Mouse (Mus musculus): Measurements from ENCODE around the gene Btg2. TPM values are rescaled to one million over a fixed set of nuclear protein-coding genes. Genes with fewer than 3 reads are reported as not detected.

The Btg2 gene
- 10 to 100 TPM; 31.1 to 32.0 TPM for total RNA-seq (2021)
- long read RNA-seq, experiment 1, transcript Btg2-201 (2 exons, 2,743 nt): major isoform, 12 of 14 reads
- long read RNA-seq, experiment 1, partial matches to known transcripts: 0 of 14 reads
- long read RNA-seq, experiment 1, other reads (novel, unspliced or antisense): 2 of 14 reads
- long read RNA-seq, experiment 2, partial matches to known transcripts: 0 of 4 reads
- long read RNA-seq, experiment 2, other reads (novel, unspliced or antisense): 2 of 4 reads

DNA sequence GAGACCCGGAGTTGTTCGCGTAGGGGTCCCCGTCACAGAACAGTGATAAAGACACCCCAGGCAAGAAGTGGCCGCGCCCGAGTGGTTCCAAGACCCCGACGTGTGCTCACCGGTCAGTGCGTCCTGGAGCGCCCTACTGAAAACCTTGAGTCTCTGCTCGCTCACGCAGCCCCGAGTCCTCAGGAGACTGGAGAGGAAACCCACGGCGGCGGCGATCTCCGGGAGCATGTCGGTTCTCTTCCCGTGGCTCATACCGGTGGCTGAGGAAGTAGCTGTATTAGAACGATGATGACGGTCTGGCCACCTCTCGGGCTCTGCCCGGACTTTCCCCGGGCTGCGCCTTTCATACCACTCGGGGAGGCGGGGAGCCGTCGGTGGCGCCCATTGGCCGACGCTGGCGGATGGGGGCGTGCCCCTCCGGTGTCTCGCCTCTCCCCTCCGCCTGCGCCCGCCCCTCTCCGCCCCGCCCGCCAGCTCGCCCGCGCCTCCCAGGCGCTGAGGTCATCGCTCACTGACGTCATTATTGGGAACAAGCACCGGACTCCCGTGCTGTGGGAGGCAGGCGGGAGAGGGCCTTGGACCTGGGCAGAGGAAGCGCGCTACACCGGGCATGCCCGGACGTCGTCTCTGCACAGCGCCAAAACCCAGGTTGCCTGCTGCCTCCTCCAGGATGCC, at the start of gene Btg2:
Gene Btg2 (minus strand): TSS at position 319 of the 675 bp plus-strand sequence.
- peak; percentile 98 to 99 for DNase-seq

- DNase-seq: peak in 1 of 2 experiments; percentile 36
Observed at GRCm38 (mm10) chr1:134122195-134122594, 43.3 kb upstream of the Btg2 start.

DNA sequence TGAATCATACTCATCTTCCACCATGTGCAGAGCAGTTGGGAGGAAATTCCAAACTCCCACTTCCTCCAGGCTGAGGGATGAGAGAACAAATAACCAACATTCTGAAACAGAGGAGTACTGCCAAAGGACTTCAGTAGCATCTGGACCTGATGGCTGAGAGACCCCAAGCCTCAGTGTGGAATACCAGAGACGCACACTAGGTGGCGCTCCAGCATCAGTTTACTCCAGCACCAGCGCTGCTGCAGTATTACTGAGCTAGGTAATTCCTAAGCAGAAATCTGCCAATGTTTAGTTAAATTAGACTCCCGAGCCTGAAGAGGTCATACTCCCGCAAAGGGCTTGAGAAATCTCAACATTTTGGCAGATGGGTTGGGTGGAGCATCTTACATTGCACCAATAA, 41.3 kb upstream of the Btg2 start:
- DNase-seq: peak; percentile 76 to 93

- no peak for DNase-seq
Observed at GRCm38 (mm10) chr1:134117110-134117509, 38.2 kb upstream of the Btg2 start.

GRCm38 (mm10) chr1:134115424-134115823, 36.5 kb upstream of the Btg2 start:
- DNase-seq: no peak

GRCm38 (mm10) chr1:134114730-134115129, 35.8 kb upstream of the Btg2 start:
- DNase-seq: no peak

- no peak for DNase-seq
Observed at GRCm38 (mm10) chr1:134114018-134114417, 35.1 kb upstream of the Btg2 start.

DNA sequence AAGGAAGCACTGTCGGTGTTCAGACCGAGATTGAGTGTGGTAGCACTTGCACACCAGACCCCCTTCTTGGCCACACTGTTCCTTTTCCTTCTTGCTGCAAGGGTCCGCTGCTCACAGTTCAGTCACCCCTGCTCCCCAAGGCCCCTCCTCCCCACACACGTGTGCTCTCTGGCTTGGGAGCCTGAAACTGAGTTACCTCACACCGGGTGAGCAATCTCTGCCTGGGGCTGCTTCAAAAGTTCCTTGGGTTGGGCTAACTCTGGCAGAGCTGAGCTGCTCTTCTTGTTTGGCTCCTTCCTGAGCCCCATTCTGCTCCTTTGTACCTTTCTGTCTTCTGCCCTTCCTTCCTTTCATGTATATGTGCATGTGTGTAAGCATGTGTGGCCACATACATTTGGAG, 34.6 kb upstream of the Btg2 start:
- DNase-seq: no peak

- no peak for DNase-seq
Observed at GRCm38 (mm10) chr1:134110979-134111378, 32.1 kb upstream of the Btg2 start, which contains the start of gene Chit1. TSS of gene Chit1 (plus strand) at chr1:134111242.

DNA sequence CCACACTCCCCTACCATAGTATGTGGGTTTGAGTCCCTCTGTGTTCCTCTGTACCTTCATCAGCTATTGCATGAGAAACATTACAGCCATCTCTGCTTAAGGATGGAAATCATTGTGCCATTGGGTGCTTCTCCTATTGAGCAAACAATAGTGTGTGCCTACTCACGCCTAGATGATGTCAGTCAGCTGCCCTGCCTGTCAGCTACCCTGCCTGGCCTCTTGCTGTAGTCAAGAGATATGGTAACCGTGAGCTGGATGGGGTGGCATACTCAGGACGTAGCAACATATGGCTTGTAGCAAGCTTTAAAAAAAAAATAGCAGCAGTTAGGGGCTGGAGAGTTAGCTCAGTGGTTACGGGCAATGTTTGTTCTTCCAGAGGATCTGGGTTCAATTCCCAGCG, 31.5 kb upstream of the Btg2 start:
- no peak for DNase-seq

DNA sequence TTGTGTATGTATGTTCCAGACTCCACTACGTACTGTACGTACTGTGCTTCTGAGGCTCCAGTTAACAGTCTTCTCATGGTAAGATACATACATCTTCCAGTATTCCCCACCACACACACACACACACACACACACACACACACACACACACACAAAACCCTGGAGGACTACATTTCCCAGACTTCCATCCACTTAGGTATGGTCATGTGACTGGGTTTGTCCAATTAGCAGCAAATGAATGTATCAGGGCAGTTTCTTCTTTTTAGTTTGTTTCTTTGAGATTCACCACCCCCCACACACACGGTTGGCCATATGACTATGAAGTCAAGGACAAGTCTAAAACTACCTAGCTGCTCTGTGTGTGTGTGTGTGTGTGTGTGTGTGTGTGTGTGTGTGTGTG, 31.1 kb upstream of the Btg2 start:
- no peak for DNase-seq

- no peak for DNase-seq
Observed at GRCm38 (mm10) chr1:134107777-134108176, 28.9 kb upstream of the Btg2 start.

- peak; percentile 73 to 85 for DNase-seq
Observed at GRCm38 (mm10) chr1:134106719-134107118, 27.8 kb upstream of the Btg2 start.

- DNase-seq: no peak
Observed at GRCm38 (mm10) chr1:134105764-134106430, 27.0 kb upstream of the Btg2 start.

- DNase-seq: no peak
Observed at GRCm38 (mm10) chr1:134105043-134105763, 26.3 kb upstream of the Btg2 start.

GRCm38 (mm10) chr1:134103861-134104260, 24.9 kb upstream of the Btg2 start:
- peak; percentile 58 to 77 for DNase-seq

DNA sequence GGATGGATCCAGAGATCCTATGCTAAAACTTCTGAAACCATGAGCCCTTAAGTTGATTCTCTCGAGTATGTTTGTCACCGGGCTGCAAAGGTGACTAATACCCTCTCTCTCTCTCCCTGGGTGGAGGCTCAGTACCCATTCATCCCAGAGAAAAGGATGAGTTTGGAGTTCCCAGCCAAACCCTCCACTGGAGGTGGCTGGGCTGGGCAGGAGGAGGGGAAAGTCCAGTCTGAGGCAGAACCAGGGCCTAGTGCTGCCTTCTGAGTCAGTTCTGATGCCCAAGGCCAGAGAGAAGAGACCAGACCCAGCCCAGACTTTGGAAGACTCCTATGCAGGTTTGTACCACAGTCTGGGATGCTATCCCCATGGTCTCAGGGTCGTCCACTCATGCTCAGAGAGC, 22.7 kb upstream of the Btg2 start:
- DNase-seq: no peak

DNA sequence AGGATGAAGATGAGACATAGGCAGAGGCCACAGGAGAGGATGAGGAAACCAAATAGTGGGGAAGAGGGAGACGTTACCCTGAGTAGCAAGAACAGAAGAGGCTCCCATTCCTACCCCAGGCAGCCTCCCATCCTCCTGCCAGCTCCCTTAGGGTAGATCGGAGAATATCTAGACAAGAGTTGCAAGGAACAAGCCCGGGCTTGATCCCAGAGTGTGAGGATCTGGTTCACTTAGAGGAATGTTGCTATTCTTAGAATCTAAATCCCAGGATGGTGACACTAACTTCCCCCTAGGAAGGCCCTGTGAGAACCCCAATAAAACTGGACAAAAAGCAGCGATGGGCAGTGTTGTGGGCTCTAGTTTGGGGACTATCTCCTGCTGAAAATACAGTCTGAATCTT, 22.0 kb upstream of the Btg2 start:
- DNase-seq: no peak

GRCm38 (mm10) chr1:134100401-134100800, 21.5 kb upstream of the Btg2 start:
- DNase-seq: no peak

GRCm38 (mm10) chr1:134099516-134100235, 20.8 kb upstream of the Btg2 start:
- no peak for DNase-seq

- peak; percentile 94 to 98 for DNase-seq
Observed at GRCm38 (mm10) chr1:134098726-134099515, 20.0 kb upstream of the Btg2 start.

All from heart, adult 18-20 months (tissue).